Mouse (Mus musculus) lung, postnatal 14 days (tissue): Measurements from ENCODE around the gene Mbnl3.

ENCODE experiments used
- DNase-seq: peaks from one replicate; pipeline ENCODE4 v3.0.0; 2021

The Mbnl3 gene

GRCm38 (mm10) chrX:51206432-51206831 lies at the start of gene Mbnl3:
Gene Mbnl3 (minus strand): TSS chrX:51206532.
- DNase-seq, result no peak

GRCm38 (mm10) chrX:51205548-51206324 lies 596 bp downstream of the Mbnl3 start:
- DNase-seq, result peak; percentile 49

GRCm38 (mm10) chrX:51204626-51205547 lies 1.4 kb downstream of the Mbnl3 start:
- peak; percentile 66 for DNase-seq

- no peak for DNase-seq
Observed at GRCm38 (mm10) chrX:51197012-51197411, 9.3 kb downstream of the Mbnl3 start.

- no peak for DNase-seq
Observed at GRCm38 (mm10) chrX:51171914-51172313, 34.4 kb downstream of the Mbnl3 start.

GRCm38 (mm10) chrX:51171413-51171812 lies 34.9 kb downstream of the Mbnl3 start:
- DNase-seq, result peak; percentile 14

- no peak for DNase-seq
Observed at GRCm38 (mm10) chrX:51170404-51170803, 35.9 kb downstream of the Mbnl3 start.

GRCm38 (mm10) chrX:51169476-51170045 lies 36.8 kb downstream of the Mbnl3 start:
- DNase-seq, result peak; percentile 2

GRCm38 (mm10) chrX:51167976-51168375 lies 38.4 kb downstream of the Mbnl3 start:
- DNase-seq, result no peak

- DNase-seq, result no peak
Observed at GRCm38 (mm10) chrX:51164766-51165165, 41.6 kb downstream of the Mbnl3 start.

GRCm38 (mm10) chrX:51148436-51148835 lies 57.9 kb downstream of the Mbnl3 start:
- DNase-seq, result no peak

- peak; percentile 10 for DNase-seq
Observed at GRCm38 (mm10) chrX:51146351-51146750, 60.0 kb downstream of the Mbnl3 start.

GRCm38 (mm10) chrX:51140055-51140454 lies 66.3 kb downstream of the Mbnl3 start:
- DNase-seq, result no peak

- no peak for DNase-seq
Observed at GRCm38 (mm10) chrX:51131325-51131724, 75.0 kb downstream of the Mbnl3 start.

- no peak for DNase-seq
Observed at GRCm38 (mm10) chrX:51102748-51103147, 103.6 kb downstream of the Mbnl3 start.

- DNase-seq, result no peak
Observed at GRCm38 (mm10) chrX:51084972-51085371, 121.4 kb downstream of the Mbnl3 start.

- DNase-seq, result no peak
Observed at GRCm38 (mm10) chrX:51084211-51084610, 122.1 kb downstream of the Mbnl3 start.

- peak; percentile 40 for DNase-seq
Observed at GRCm38 (mm10) chrX:51076744-51077143, 129.6 kb downstream of the Mbnl3 start.
